Mouse (Mus musculus): ENCODE results near the gene Abca17. TPM values are rescaled to one million over a fixed set of nuclear protein-coding genes. Genes with fewer than 3 reads are reported as not detected.

The Abca17 gene
- total RNA-seq, 4 experiments from 2014 or later = 0.06 TPM; not detected in 3

DNA sequence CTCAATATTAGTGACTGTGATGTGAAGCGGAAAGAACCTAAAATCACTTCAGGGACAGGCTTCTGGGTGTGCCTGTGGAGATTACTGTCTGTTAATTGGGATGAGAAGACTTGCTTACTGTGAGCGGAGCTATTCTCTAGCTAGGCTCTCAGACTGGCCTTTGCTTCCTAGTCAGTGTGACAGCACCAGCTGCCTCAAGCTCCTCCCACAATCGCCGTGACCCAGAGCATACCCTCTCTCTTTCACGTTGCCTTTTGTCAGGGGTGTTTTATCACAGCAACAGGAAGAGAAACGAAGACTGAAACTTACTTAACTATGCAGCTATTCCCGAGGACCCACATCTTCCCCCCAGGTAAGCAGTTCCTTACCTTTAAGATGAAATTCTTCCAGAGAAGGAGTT lies 4.0 kb downstream of the Abca17 start:
- DNase-seq (ENCODE audit: low spot score) = no peak

DNA sequence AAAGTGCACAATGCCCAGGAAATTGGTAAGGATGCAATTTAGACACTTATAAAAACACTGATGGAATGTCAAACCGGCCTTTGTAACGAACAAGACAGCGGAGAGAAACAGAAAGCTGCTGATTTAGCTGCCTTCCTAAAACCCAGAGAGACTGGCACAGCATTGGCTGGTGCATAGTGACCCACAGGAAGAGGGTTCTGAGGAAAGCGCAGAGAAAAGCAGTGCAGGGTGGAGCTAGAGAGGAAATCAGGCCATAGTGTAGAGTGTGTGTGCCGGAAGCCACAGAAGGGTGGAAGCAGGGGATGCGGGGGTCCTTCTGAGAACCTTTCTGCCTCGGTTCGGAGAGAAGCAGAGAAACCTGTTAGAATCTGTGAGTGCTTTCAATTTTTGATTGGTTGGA lies 6.2 kb downstream of the Abca17 start:
- no peak for DNase-seq (ENCODE audit: low spot score)

DNA sequence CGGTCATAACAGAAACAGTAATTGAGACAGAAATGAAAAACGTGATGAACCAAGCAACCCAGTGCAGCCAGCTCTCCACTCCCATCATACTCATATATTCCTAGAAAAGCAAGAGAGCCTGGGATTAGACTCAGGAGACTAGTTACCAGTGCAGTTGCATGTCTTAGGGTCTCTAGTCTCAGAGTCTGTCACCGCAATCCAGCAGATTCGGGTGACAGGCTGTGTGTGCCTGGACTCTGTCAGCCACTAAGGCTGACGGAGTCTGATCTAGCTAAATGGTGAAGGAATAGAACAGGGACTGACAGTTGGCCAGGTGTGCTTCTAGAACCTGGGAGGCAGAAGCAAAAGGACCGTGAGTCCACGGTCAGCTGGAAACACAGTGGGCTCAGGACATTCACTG lies 23.2 kb downstream of the Abca17 start:
- DNase-seq (ENCODE audit: low spot score) = no peak

DNA sequence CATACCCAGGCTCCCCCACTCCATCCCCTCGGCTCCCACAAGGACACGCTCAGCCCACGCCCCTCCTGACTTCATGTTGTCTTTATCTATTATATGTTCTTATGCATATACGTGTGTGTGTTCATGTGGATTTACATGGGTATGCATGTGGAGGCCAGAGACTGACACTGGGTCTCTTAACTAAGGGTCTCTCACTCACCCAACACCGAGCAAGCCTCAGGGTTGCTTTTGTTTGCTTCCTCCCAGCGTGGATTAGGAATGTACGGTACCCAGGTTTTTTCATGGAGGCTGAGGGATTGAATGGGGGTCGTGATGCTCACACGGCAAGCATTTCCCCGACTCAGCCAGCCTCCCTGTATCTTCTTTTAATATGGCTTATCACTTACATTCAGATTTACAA lies 25.8 kb downstream of the Abca17 start:
- no peak for DNase-seq (ENCODE audit: low spot score)

DNA sequence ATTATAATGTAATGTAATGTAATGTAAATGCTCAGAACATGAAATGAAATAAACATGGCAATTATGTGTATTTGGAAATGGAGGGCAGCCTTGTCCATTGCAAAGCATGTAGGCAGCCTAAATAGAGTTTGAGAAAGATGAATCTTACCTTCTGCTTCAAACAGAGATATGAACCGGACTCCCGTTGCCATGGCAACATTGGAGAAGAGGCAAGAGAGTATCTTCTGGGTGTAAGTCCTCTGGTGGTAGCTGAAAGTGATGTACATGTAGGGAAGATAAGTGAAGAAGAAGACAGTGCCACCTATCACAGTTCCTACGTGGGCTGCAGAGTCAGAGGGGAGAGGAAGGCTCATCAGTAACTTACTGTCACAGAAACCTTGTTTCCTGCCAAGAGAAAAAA lies 30.0 kb downstream of the Abca17 start:
- no peak for DNase-seq (ENCODE audit: low spot score)

DNA sequence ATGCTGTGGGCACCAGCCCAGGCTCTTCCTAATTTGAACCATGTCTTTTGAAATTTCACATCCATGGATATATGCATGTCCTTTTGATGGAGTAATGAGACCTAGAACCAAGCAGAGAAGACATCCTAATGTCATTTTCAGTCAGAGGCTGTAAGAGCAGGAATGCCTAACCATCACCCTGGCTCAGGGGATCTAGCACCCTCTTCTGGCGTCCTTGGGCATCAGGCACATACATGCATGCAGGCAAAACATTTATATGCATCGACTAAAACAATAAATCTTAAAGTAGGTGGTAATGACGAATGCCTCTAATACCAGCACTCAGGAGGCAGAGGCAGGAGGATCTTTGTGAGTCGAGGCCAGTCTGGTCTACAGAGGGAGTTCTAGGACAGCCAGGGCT lies 43.4 kb downstream of the Abca17 start:
- DNase-seq (ENCODE audit: low spot score) = peak; percentile 24

DNA sequence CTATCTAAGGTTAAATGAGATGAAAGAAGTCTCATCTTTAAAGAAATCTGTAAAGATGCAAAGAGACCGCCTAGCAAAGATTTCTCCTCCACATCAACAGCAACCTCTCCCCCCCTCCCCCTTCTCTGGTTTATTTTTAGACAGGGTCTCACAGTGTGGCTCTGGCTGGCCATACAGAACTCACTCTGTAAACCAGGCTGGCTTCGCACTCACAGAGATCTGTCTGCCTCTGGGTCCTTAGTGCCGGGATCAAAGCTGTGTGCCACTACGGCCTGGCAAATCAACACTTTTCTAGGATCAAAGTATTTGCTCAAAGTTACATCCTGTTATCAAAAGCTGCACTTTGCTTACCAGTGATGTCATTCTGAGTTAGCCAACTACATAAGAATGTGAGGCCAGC lies 50.2 kb downstream of the Abca17 start:
- no peak for DNase-seq (ENCODE audit: low spot score)

DNA sequence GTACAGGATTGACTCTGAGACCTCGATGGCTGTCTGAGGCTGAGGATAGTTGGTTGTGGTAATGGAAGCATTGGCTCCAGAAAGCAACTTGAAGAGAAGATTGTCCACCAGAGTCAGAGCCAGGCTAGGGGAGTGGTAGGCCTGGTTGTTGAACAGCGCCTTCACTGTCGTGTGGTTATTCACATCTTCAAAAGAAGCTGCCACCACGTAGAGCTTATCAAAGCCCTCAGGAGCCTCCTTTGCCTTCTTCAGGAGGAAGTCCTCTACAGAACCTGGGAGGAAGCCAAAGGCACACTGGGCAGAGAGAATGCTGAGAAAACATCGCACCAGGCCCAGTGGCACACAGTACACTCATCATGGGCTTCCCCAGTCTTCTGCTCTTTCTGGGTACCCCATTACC lies 61.5 kb downstream of the Abca17 start:
- DNase-seq (ENCODE audit: low spot score) = no peak

DNA sequence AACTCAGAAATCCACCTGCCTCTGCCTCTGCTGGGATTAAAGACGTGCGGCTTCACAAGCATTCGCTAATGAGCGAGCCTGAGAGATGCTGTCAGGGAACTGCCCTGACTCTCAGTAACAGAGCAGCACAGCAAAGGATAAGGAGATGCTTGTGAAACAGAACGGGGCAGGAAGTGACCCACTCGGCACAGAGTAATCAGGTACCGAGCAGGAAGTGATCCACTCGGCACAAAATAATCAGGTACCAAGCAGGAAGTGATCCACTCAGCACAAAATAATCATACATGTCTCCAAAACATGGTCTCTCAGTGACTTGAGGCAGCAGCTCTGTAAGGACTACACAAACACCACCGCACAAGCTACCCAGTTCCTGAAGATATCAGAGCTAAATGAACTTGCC lies 62.4 kb downstream of the Abca17 start:
- DNase-seq (ENCODE audit: low spot score) = no peak

DNA sequence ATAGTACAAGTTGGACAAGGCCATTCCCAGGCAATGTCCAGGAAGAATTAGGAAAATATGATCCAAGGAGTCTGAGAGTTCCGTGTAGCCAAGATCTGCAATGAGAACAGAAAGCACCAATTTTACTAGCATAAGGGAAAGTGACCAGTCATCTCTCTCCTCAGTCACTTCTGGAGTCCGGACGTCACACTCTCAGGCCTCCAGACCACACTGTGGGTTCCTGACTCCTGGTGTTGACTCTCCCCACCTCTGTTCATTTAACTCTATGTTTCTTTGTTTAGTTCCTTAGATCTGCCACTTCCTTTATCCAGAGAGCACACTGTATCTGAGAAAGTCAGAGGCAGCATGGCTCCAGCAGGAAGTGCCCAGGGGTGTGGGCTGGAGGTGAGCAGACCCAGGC lies 65.2 kb downstream of the Abca17 start:
- no peak for DNase-seq (ENCODE audit: low spot score)

DNA sequence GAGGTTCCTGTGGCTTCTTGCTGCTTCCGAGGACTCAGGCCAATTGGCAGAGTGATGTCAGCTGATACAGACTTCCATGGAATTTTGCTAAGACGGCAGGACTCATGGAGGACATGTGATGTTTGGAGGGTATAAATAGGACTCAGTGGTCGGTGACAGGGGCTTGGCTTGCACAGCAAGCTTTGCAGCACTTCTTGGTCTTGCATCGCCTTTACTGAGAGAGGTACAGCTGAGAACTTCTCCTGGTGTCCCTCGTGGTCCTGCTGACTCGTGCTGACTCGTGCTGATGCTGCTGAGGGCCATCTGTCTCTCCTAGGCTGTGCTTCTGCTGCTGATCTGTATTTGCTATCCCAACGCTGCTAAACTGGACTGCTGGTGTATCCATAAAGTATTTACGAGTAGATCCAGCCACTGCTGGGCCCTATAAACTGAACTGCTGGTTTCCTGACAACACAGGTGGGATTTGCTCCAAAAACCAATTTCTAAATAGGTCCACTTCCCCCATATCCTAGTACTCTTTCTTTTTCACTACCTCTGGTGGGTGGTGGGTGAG lies 67.5 kb downstream of the Abca17 start:
- no peak for DNase-seq (ENCODE audit: low spot score)

DNA sequence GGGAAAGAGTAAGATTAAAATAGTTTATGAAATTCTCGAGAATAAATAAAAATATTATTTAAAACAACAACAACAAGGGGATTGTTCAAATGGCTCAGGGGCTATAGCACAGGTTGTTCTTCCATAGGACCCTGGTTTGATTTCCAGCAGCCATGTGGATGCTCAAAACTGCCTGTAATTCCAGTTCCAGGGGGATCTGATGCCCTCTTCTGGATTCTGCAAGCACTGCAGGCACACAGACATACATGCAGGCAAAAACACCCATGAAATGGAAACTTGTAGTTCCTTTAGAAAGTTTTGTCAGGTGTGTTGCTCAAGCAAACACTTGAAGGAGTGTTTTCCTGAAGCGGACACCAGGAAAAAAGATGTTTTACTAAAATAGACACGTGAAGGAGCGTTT lies 68.2 kb downstream of the Abca17 start:
- no peak for DNase-seq (ENCODE audit: low spot score)

DNA sequence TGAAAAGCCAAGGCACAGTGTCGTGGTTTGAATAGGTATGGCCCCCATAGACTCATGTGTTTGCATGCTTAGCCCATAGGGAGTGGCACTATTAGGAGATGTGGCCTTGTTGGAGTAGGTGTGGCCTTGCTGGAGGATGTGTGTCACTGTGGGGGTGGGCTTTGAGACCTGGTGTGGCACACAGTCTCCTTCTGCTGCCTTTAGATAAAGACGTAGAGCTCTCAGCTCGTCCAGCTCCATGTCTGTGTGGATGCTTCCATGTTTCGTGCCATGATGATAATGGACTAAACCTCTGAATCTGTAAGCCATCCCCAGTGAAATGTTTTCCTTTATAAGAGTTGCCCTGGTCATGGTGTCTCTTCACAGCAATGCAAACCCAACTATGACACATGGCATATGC lies 71.0 kb downstream of the Abca17 start:
- DNase-seq (ENCODE audit: low spot score) = no peak

DNA sequence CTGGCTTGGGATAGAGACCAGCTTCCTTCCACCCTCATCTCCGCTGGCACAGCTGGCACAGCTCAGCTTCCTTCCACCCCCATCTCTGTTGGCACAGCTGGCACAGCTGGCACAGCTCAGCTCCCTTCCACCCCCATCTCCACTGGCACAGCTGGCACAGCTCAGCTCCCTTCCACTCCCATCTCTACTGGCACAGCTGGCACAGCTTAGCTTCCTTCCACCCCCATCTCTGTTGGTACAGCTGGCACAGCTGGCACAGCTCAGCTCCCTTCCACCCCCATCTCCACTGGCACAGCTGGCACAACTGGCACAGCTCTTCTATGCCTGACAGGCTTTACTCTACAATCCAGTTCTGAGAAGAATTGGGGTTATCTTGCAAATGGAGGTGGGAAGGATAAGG lies 83.7 kb downstream of the Abca17 start:
- DNase-seq (ENCODE audit: low spot score) = no peak

DNA sequence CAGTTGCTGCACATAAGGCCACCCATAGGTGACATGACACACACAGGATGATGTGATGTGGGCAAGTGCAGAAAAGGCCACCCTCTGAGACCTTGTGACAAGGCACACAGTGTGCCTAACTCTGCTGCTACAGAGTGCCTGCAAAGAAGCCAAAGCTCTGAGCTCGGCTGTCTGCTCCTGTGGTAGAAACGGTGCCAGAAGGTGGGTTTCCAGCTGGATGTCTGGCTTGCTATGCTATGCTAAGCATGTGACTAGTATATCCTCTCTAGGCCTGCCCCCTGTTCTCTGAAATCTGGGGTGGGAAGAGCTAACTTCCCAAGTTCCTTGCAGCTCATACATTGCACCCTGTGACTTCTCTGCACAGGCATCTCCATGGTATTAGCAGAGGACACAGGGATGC lies 86.1 kb downstream of the Abca17 start:
- no peak for DNase-seq (ENCODE audit: low spot score)

DNA sequence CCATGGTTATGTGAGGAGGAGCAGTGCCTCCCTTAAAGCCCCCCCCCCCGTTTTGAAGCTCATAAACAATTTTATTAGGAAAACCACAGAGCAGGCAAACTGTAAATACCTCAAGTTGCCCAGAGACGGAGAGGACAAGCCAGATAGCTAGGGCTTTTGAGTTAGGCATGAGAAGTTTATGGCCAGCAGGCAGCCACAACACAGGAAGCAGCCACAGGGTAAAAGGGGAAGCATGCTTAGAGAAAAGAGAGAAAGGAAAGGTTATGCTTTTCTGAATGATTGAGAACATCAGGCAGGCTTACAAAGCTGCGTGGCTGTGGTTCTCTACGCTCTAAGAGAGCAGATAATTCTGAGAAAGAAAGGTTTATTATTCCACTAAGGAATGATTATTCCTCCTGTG lies 90.4 kb downstream of the Abca17 start:
- DNase-seq (ENCODE audit: low spot score) = no peak

DNA sequence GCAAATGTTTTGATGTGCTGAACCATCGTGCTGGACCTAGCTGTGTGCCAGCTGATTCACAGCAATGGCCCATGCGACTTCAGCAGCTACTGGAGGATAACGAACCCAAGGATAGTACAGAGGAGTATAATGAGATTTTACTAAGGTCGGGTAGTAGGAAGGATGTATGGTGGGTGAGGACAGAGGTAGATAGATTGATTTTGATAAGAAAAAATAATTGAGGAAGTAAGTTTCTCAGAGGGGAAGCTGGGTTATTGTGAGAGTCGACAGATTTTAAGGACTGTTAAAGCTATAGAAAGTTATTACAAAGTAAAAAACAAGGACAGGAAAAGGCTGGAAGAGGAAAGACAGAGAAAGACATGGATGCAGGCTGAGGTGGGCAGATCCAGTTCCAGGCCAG lies 91.2 kb downstream of the Abca17 start:
- DNase-seq (ENCODE audit: low spot score) = no peak

DNA sequence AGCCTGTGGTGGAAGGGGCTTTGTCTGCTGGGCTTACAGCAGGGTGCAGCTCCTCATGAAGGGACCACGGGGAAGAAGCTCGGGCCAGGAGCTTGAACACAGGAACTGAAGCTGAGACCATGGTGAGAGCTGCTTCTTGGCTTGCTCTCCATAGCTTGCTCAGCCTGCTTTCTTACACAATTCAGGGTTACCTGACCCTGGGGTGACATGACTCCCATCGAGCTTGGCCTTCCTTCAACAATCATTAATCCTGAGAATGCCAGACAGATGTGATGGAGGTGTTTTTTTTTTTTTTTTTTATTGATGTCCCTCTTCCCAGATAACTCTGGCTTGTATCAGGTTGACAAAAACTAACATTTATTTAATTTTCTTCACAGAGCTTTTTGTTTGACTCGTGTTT lies 91.9 kb downstream of the Abca17 start:
- no peak for DNase-seq (ENCODE audit: low spot score)

DNA sequence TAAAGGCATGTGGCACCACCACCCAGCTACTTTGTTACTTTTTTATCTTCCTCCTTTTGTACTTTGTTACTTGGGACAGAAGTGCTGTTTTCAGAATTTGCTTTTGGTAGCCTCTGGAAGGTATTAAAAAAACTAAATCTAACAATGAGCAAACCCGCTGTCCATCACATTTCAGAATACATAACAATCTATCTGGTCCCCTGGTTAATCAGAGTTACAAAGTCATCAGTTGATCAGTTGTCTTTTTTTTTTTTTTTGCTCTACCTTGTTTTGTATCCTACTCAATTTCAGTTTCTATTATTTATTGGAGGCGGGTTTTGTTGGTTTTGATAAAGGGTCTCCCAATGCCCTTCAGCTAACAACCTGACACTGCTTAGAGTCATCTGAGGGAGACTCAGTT lies 98.5 kb downstream of the Abca17 start:
- no peak for DNase-seq (ENCODE audit: low spot score)

DNA sequence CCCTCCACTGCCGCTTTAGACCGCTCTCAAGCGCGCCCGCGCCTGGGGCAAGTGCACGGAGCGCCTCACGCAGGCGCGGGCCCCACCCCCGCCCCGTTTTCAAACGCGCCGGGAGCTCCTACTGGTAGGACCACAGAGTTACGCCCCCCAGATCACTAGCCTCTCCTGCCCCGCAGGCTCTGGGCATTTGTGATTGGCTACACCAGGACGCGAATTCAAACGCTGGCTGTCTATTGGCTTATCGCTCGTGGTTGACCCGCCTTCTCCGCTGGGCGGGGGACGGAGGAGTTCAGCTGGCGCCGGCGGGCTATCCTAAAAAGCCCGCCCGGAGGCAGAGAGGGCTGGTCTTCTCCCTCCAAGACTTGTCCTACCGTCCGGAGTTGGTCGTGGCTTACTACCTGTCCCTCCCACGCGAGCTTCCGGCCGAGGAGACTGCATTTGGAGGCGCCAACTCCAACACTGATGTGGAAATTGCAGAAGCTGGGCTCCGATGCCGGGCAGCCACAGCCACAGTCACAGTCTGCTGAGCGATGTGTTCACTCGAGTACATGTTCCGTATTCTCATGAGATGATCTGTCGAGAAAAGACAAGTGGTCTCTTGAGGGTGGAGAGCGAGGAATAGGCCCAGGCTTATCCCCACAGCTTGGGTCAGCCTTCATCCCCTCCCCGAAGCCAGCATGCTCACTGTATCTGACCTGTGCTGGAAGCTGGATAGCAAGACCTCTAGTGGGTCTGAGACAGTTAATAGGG lies 99.4 kb downstream of the Abca17 start, which contains the start of gene Ccnf:
Gene Ccnf (minus strand): TSS at position 165 of the 750 bp plus-strand sequence.
- peak; percentile 98 for DNase-seq (ENCODE audit: low spot score)

DNA sequence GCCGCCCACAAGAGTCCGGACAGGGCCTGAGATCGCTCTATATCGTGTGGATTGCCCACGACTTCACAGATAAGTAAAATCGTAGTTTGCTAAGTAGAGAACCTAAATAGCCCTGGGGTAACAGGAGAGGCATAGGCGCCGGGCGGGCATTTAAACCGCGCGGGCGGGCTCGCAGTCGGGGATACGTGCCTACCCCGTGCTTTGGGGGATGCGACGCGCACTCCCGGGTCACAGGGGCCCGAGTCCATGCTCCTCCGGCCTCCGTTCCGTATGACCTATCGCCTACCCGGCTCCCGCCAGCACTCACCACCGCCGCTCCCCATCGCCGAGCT lies 99.9 kb downstream of the Abca17 start:
- no peak for DNase-seq (ENCODE audit: low spot score)

DNA sequence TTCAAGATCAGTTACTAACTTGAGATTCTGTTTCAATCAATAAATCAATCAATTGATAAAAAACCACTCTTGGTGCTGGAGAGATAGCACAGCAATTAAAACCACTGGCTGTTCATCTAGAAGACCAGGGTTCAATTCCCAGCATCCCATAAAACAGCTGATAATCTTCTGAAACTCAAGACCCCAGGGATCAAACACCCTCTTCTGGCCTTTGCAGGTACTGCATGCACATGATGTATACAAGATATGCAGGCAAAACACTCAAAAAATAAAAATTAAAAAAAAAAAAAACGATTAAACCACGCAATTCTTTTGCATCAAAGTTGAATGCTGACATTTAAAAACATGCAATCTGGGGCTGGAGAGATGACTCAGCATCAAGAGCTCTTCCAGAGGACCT lies 102.2 kb downstream of the Abca17 start:
- no peak for DNase-seq (ENCODE audit: low spot score)

DNA sequence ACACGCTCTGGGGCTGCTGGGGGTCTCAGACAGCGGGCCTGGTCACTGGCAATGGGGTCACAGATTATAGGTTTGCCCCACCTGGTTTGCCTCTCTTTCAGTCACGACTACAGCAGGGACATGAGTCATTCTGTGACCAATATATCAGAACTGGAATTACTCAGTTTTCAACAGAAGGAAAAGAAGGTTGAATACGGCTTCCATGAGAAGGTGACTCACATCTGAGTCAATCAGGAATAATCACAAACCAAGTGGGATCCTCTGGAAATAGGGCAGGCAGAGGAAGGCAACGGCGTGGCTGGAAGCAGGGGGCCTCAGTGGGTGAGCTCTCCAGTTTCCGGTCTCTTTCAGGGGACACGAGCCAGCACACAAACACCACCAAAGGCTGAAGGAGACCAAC lies 106.8 kb downstream of the Abca17 start:
- no peak for DNase-seq (ENCODE audit: low spot score)
